Mouse (Mus musculus) myocyte (in vitro differentiated cells): Measurements from ENCODE around the gene Cfap299. TPM values are rescaled to one million over a fixed set of nuclear protein-coding genes. Genes with fewer than 3 reads are reported as not detected.

Source experiments
- H3K27me3 ChIP-seq: one replicate; pipeline ENCODE4 v1.6.1; 2011; ENCODE audit not compliant: control insufficient read depth, insufficient read depth, insufficient read length
- H3K36me3 ChIP-seq: one replicate; pipeline ENCODE4 v1.6.1; 2011; ENCODE audit not compliant: control insufficient read depth, insufficient read depth
- H3K4me2 ChIP-seq: one replicate; pipeline ENCODE4 v1.6.1; 2011; ENCODE audit warnings: low read depth, control low read depth
- H3K4me3 ChIP-seq: one replicate; pipeline ENCODE4 v1.5.1; 2011; ENCODE audit warnings: mild to moderate bottlenecking, control low read depth, moderate library complexity
- H3K79me2 ChIP-seq: one replicate; pipeline ENCODE4 v1.6.1; 2011; ENCODE audit not compliant: control insufficient read depth, insufficient read depth
- H3ac ChIP-seq: one replicate; pipeline ENCODE4 v1.6.1; 2011; ENCODE audit not compliant: control insufficient read depth, insufficient read length
- CEBPB ChIP-seq: IDR thresholded peaks from 2 replicates; pipeline ENCODE4 v1.6.1; 2011; ENCODE audit warnings: mild to moderate bottlenecking, moderate library complexity; ENCODE audit not compliant: poor library complexity, insufficient read depth, severe bottlenecking
- E2F4 ChIP-seq: IDR thresholded peaks from one replicate; pipeline ENCODE4 v1.6.1; 2011; ENCODE audit warnings: mild to moderate bottlenecking, control low read depth, moderate library complexity; ENCODE audit not compliant: insufficient read depth
- MAX ChIP-seq: IDR thresholded peaks from one replicate; pipeline ENCODE4 v1.6.1; 2011; ENCODE audit warnings: low read depth, mild to moderate bottlenecking, control low read depth
- MYOD1 ChIP-seq, 3 experiments: IDR thresholded peaks; one replicate each; pipeline ENCODE4 v1.6.1; 2011; ENCODE audit warnings: control low read depth in 2 of 3, low read depth in 2 of 3, mild to moderate bottlenecking in 2 of 3, moderate library complexity in 1 of 3; ENCODE audit not compliant: insufficient read length in 2 of 3, control insufficient read depth in 1 of 3
- MYOG ChIP-seq, 3 experiments: IDR thresholded peaks; one replicate each; pipeline ENCODE4 v1.6.1; 2011; ENCODE audit warnings: control low read depth in 2 of 3, low read depth in 2 of 3, mild to moderate bottlenecking in 2 of 3; ENCODE audit not compliant: insufficient read length in 2 of 3, control insufficient read depth in 1 of 3, insufficient read depth in 1 of 3
- POLR2A ChIP-seq: IDR thresholded peaks from one replicate; pipeline ENCODE4 v1.6.1; 2011; ENCODE audit warnings: low read depth, mild to moderate bottlenecking, control low read depth, moderate library complexity; ENCODE audit not compliant: insufficient read length
- POLR2AphosphoS2 ChIP-seq: IDR thresholded peaks from one replicate; pipeline ENCODE4 v1.6.1; 2011; ENCODE audit warnings: low read depth, control low read depth; ENCODE audit not compliant: insufficient read length
- REST ChIP-seq: IDR thresholded peaks from one replicate; pipeline ENCODE4 v1.6.1; 2011; ENCODE audit warnings: mild to moderate bottlenecking, control low read depth, moderate library complexity; ENCODE audit not compliant: insufficient read depth, insufficient read length
- SRF ChIP-seq: IDR thresholded peaks from one replicate; pipeline ENCODE4 v1.6.1; 2011; ENCODE audit warnings: low read depth; ENCODE audit not compliant: control insufficient read depth, insufficient read length
- TCF12 ChIP-seq: IDR thresholded peaks from one replicate; pipeline ENCODE4 v1.6.1; 2011; ENCODE audit warnings: mild to moderate bottlenecking, control low read depth; ENCODE audit not compliant: poor library complexity, insufficient read depth, severe bottlenecking
- TCF3 ChIP-seq: IDR thresholded peaks from one replicate; pipeline ENCODE4 v1.6.1; 2011; ENCODE audit warnings: low read depth, control low read depth; ENCODE audit not compliant: insufficient read length
- USF1 ChIP-seq: IDR thresholded peaks from one replicate; pipeline ENCODE4 v1.6.1; 2011; ENCODE audit warnings: low read depth, mild to moderate bottlenecking, control low read depth, moderate library complexity
- polyA plus RNA-seq: library from polyadenylated mRNA; unstranded; fragments of >200 nt; fragmentation: generic; extraction: Trizol; gene quantifications from one replicate; pipeline ENCODE4 v1.2.1, GENCODE M21; 2012; ENCODE audit warnings: missing spikeins

Gene Cfap299
- polyA plus RNA-seq, 1 experiment: not detected

GRCm38 (mm10) chr5:98522270-98522977 is 193.3 kb downstream of the Cfap299 start:
- Histone ChIP-seq H3K36me3 (no peaks in the 10 kb centered on the region), H3K79me2 (no peaks in the 10 kb centered on the region), H3K27me3 (no peaks in the 10 kb centered on the region), H3K4me3 (no peak overlapping the region), H3ac (no peak overlapping the region), H3K4me2 (no peak overlapping the region)
- TF ChIP-seq CEBPB: no peak
- no peak for TF ChIP-seq POLR2AphosphoS2
- no peak for TF ChIP-seq MYOD1 (IDR thresholded peaks at IDR 0.05; ENCODE audit: control insufficient read depth in 1 of 3, insufficient read length in 2 of 3, low read depth in 2 of 3)
- no peak for TF ChIP-seq MAX
- no peak for TF ChIP-seq SRF
- no peak for TF ChIP-seq REST
- TF ChIP-seq TCF12: no peak
- TF ChIP-seq TCF3: no peak
- no peak for TF ChIP-seq MYOG (IDR thresholded peaks at IDR 0.05; ENCODE audit: control insufficient read depth in 1 of 3, insufficient read depth in 1 of 3, insufficient read length in 2 of 3, low read depth in 2 of 3)
- no peak for TF ChIP-seq E2F4
- TF ChIP-seq POLR2A: no peak
- no peak for TF ChIP-seq USF1

- H3K27me3 ChIP-seq: no peaks in the 10 kb centered on the region
- no peaks in the 10 kb centered on the region for H3K36me3 ChIP-seq
- no peak for TF ChIP-seq MYOD1 (IDR thresholded peaks at IDR 0.05; ENCODE audit: control insufficient read depth in 1 of 3, insufficient read length in 2 of 3, low read depth in 2 of 3)
- no peak overlapping the region for H3ac ChIP-seq
- H3K4me2 ChIP-seq: no peak overlapping the region
- no peaks in the 10 kb centered on the region for H3K79me2 ChIP-seq
- H3K4me3 ChIP-seq: no peak overlapping the region
These were observed 193.9 kb downstream of the Cfap299 start for GRCm38 (mm10) chr5:98523050-98523449.

- TF ChIP-seq TCF3 (no peak), MAX (no peak), POLR2AphosphoS2 (no peak), POLR2A (no peak), E2F4 (no peak), REST (no peak), CEBPB (no peak), MYOD1 (IDR thresholded peaks at IDR 0.05; ENCODE audit: control insufficient read depth in 1 of 3, insufficient read length in 2 of 3, low read depth in 2 of 3) (no peak), SRF (no peak), USF1 (no peak), MYOG (IDR thresholded peaks at IDR 0.05; ENCODE audit: control insufficient read depth in 1 of 3, insufficient read depth in 1 of 3, insufficient read length in 2 of 3, low read depth in 2 of 3) (no peak), TCF12 (no peak)
- Histone ChIP-seq H3ac (no peak overlapping the region), H3K36me3 (no peaks in the 10 kb centered on the region), H3K79me2 (no peaks in the 10 kb centered on the region), H3K27me3 (no peaks in the 10 kb centered on the region), H3K4me2 (no peak overlapping the region), H3K4me3 (no peak overlapping the region)
These were observed 194.7 kb downstream of the Cfap299 start for GRCm38 (mm10) chr5:98523783-98524182.

- H3K4me2 ChIP-seq: no peak overlapping the region
- no peaks in the 10 kb centered on the region for H3K79me2 ChIP-seq
- no peak overlapping the region for H3ac ChIP-seq
- H3K4me3 ChIP-seq: no peak overlapping the region
- no peak for TF ChIP-seq USF1
- no peak for TF ChIP-seq REST
- TF ChIP-seq CEBPB: no peak
- no peak for TF ChIP-seq POLR2AphosphoS2
- TF ChIP-seq POLR2A: no peak
- no peak for TF ChIP-seq MAX
- TF ChIP-seq MYOG (IDR thresholded peaks at IDR 0.05; ENCODE audit: control insufficient read depth in 1 of 3, insufficient read depth in 1 of 3, insufficient read length in 2 of 3, low read depth in 2 of 3): no peak
- TF ChIP-seq MYOD1 (IDR thresholded peaks at IDR 0.05; ENCODE audit: control insufficient read depth in 1 of 3, insufficient read length in 2 of 3, low read depth in 2 of 3): no peak
- no peak for TF ChIP-seq TCF3
- no peak for TF ChIP-seq TCF12
- no peak for TF ChIP-seq E2F4
- no peak for TF ChIP-seq SRF
- H3K36me3 ChIP-seq: no peaks in the 10 kb centered on the region
- H3K27me3 ChIP-seq: no peaks in the 10 kb centered on the region
These were observed 212.2 kb downstream of the Cfap299 start for GRCm38 (mm10) chr5:98541333-98541732.

- Histone ChIP-seq H3K36me3 (no peaks in the 10 kb centered on the region), H3ac (no peak overlapping the region), H3K4me2 (no peak overlapping the region), H3K27me3 (no peaks in the 10 kb centered on the region), H3K4me3 (no peak overlapping the region), H3K79me2 (no peaks in the 10 kb centered on the region)
- TF ChIP-seq SRF (no peak), TCF3 (no peak), MYOG (IDR thresholded peaks at IDR 0.05; ENCODE audit: control insufficient read depth in 1 of 3, insufficient read depth in 1 of 3, insufficient read length in 2 of 3, low read depth in 2 of 3) (no peak), CEBPB (no peak), E2F4 (no peak), USF1 (no peak), MYOD1 (IDR thresholded peaks at IDR 0.05; ENCODE audit: control insufficient read depth in 1 of 3, insufficient read length in 2 of 3, low read depth in 2 of 3) (no peak), POLR2A (no peak), POLR2AphosphoS2 (no peak), REST (no peak), MAX (no peak), TCF12 (no peak)
These were observed 221.2 kb downstream of the Cfap299 start for GRCm38 (mm10) chr5:98550285-98550684.
